Mouse (Mus musculus) spleen, postnatal 36 days (tissue): Measurements from ENCODE around the gene Tmem163.

Source experiments
- DNase-seq, 2 experiments: peaks; one replicate each; pipeline ENCODE4 v3.0.0; 2022; ENCODE audit warnings: low spot score in 2 of 2, mixed read lengths in 1 of 2

Tmem163 gene

DNA sequence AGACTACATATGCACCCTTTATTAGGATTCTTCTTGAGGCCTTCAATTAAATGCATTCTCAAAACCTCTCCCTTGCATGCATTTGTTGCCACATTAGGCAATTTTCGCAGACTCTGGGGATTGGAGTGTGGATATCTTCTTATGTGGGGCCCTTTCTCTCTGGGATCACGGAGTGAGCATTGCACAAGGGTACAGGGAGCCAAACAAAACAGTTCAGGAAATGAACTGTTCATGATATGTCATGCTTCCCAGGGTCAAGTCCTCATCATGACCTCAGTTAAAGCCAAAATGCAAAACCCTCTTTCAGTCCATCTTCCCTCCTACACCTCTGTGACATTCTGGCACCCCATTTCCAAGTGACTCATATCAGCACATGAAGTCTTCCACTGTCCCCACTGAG is 27.8 kb downstream of the Tmem163 start:
- no peak for DNase-seq

DNA sequence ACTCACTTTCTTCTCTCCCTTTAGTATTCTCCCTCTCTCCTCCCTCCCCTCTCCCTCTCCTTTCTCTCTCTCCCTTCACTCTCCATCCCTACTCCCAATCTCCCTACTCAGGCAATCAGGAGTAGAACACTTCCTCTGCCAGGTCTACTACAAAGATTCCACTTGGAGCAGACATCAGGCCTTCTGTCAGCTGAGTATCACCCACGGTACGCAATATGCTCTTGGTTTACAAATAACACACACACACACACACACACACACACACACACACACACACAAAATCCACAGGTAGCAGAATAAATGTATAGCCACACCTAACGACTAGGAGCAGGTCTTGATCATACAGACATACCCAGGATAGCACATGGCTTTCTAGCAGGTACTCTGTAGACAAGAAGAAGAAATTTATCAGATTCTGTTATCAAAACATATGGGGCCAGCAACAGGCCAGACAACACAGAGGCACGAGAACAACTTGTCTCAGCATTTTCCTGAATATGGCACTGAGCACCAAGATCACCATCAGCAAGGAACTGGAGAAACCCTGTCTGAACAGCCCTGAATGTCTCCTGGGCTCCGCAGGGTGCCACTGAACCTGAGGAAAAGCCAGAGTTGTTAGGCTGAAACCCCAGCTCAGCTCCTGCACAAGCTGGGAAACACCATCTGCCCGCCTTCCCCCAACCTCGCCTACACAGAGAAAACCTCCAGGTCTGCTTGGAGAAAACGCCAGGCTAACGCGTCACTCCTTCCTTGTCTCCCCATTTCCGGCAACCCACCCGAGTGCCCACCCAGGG is 36.2 kb downstream of the Tmem163 start:
- no peak for DNase-seq

DNA sequence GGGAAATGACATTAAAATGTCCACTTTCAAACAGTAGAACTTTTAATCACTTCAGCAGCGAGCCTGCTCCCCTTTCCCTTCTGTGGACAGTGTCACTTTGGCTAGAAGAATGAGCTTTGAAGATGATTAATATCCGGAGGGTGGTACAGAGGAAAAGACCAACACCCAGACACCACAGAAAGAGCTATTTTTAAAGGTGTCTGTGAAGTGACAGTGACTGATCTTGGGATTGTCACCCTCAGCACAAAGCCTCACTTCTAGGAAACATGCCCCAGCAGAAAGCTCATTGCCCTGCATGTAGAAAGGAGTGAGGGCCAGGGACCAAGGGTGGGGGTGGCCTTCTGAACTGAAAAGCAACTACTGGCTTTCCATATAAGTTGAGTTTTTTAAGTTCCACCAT is 41.4 kb downstream of the Tmem163 start:
- DNase-seq = no peak

DNA sequence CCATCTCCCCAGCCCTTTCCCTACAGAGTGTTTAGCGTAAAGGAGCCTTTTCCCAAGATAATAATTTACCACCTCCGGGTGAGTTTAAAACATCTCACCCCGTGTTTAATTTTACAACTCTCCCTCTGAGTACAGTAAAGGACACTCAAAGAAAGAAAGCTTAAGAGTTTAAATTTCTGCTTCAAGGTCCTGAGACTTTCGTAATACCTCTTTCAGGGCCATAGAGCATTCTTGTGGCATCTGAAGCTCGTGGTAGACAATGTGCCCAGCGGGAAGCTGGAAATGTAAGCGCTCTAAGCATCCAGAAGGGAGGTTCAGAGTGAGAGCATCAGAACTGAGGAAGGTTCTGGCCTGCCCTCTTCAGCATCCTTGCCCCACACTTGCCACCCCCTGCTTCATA is 52.2 kb downstream of the Tmem163 start:
- no peak for DNase-seq

DNA sequence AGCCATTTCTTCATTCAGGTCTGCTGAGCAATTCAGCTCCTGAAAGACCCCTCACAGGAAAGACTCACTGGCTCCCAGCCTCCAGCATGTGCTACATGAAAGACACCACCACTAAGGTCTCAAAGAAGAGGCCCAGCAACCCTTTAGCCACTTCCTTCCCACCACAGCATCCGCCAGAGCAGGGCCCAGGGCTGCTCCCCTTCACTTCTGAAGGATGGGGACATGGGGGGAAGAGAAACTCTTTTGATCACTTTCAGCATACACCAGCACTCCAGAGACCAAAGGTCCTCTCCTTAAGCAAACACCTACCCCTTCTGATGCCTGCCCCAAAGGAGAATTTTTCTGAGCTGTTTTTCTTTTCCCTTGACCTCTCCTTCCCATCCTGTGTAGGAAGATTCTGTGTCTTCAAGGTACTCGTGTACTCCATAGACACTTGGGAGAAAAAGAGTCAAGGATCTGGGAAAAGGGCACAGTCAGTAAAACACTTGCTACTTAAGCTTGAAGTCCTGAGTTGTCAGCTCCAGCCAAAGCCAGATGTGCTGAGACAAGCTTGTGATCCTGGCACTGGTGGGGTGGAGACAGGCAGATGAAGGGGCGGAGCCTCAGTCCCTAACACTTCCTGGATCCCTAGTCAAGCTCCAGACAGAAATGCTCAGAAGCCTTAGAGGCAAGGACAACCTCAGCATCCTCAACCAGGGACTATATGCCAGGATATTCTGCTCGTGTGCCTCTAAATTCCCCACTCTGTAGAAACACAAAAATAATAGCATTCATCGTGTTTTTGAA is 53.6 kb downstream of the Tmem163 start:
- DNase-seq = peak; percentile 49 to 59

DNA sequence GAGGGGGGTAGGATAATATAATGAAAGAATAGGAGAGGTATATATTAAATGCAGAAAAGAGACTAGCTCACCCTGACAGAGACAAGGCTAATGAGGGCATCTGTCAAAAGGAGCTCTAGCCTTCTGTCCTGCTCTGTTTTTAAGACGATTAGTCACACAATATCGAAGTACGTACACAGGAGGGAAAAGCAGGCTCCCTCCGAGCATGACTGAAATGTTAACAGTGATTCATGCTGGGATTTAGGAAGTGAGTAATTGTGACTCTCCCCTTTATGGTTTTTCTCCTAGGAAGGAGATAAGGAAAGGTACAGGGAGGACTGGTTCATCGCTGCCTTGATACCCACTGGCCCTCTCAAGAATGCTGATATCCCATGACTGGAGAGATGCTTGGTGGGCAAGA is 57.0 kb downstream of the Tmem163 start:
- DNase-seq = no peak

DNA sequence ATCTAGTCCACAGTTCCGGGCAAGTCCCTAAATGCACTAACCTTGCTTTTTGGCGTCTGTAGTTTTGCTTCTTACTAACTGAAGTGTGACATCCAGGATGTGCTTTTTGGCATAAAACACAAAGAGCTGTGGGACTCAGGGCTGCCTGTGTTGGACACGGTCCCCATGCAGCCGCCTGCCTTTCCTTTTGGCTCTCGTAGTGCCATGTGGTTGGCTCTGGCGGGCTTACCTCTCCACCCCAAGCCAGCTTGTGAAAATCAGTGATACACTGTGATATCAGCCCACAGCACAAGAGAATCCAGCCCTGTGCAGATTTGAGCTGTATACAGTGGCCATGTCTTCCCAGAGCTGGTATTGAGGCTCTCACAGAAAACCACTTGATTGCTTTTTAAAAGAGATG is 60.3 kb downstream of the Tmem163 start:
- DNase-seq = no peak

DNA sequence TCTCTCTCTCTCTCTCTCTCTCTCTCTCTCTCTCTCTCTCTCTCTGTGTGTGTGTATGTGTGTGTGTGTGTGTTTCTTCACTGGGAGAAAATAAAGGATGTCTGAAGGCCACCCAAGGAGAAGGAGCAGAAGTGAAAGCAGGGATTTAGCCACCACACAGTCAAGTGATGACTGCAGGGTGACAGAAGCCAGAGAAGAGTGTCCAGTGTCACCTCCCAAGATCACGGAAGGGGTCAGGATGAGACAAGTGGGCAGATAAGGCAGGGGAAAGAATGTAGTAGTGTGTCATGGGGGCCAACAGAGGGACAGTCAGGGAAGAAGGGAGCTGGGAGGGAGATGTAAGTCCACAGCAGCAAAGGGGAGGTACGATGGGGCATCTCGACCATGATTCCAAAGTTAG is 69.0 kb downstream of the Tmem163 start:
- DNase-seq = no peak

DNA sequence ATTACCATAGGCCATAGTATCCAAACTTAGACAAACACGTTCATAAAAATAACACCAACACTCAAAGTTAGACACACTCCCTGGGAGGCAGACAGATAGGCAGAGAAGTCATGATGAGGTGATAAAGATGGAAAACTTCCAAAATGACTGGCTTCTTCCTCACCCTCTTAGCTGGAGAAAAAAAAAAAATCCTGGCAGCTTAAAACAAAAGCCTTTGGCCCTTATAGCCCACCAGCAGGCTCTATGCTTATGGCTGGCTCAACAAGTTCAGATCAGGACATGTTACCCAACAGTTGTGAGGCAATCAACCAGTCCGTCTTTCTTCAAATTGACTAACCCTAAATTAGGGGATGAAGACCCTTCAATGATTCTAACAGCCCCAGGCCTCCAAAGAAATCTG is 69.5 kb downstream of the Tmem163 start:
- no peak for DNase-seq

DNA sequence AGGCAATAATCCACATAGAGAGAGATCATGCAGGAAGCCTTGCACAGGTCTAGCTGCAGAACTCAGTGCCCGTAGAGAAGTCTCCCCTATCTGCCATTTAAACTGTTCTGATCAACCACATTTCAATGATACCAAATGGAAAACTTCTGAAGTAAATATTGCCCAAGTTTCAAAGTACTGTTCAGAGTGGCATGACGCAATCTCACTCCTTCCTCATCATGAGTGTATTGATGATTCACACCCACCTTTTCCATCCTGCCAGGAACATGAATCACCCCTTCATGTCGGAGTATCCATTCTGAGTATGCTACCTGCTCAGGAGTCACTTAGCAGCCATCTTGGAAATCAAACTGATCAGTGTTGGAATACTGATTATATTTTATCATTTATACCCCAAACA is 71.0 kb downstream of the Tmem163 start:
- DNase-seq = no peak

DNA sequence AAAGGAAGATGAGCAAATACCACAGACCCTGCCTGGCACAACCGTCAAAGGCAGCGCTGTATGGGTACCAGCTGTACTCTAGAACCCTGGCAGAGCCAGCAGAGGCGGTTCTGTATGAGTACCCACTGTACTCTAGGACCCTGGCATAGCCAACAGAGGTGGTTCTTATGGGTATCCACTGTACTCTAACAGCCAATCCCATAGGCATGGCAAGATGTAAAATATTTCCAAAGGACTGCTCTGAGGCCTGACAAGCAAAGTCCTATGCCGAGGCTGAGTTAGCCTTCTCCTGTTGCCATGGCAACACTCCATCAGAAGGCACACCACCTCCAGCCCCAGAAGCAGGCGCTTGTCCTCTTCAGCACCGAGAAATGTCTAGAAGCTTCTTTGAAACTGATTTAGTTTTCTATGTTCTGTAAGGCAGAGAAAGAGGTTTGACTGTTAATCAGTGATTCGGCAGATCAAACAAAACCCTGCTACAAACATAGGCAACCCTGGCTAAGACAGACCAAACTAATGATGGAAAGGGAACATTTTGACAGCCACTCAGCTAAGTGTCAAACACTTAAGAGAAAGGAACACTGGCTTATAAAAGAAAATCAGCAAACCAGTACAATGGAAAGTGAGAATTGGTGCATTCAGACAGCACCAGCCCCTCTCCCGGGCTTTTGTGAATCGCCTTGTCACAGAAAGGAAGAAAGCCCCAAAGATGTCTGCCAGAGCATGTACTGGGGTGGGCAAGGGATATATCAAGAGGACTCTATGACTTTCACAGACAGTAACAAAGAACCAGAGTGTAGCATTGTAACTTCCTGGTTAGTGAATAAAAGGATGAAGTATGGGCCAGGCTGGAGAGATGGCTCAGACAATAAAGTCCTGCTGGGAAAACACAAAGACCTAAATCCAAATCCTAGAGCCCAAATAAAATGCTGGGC is 75.4 kb downstream of the Tmem163 start:
- no peak for DNase-seq

DNA sequence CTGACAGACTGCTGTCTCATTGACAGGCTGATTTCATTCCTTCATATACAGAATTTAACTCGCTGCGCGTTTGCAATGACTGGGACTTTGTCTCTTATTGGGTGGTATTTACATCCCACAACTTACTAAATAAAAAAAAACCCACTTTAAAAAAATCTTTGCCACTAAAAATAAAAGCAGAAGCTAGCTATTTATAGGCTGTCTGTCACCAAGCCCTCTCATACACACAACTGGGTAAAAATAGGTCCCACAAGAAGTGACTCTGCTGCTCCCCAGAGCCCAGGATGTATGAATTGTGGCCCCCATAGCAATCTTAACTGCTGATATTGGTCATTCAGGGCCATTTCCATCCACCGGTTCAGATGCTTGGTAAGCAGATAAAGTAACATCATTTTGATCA is 83.2 kb downstream of the Tmem163 start:
- DNase-seq = peak; percentile 35 to 44

DNA sequence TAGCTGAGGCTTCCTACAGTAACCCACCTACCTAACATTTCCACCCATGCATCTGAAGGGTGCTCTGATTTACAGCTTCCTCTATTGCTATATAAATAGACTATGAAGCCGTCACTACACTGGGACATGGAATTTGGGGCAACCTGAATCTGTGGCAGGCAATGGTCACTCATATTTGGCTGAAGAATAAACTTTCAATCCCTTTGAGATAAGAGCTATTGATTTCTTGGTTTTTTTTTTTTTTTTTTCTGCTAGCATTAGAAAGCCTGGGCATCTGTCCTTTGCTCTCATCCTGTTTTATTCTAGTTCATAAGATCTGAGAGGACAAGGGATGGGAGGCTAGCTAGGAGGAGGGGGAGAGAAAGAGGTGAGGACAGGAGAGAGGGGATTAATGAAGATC is 83.6 kb downstream of the Tmem163 start:
- DNase-seq = no peak

DNA sequence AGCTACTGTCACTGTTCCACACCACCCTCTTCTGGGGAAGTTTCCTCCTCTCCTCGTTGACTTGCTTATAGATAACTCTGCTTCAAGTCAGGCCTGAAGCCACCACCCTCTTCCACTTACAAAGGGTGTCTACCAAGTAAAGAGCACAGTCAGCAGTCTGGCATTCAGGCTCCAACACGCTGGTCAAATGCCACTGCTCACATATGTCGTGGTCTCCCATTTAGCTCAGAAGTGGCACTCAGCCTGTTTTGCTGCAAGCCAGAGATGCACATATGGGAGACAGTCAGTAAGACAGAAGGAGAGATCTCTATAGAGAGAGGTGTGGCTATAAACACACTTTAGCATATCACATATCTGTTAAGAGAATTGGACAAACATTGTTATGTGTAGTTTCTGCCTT is 89.8 kb downstream of the Tmem163 start:
- no peak for DNase-seq

DNA sequence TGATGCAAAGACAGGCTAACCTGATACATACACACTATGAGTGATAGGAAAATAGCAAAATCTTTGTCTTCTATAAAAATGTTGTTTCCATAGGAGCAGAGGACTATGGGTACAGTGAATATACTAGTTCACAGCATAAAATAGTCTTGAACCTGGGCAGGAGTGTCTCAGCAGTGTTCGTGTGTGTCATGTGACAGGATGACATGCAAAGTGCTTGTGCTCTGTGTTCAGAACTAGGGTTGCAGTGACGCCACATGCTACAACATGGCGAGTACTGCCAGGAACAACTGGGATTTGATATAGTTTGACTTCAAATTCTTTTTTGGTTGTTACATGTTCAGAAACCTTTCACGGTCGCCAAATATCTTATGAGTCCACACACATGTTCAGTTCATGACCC is 92.3 kb downstream of the Tmem163 start:
- DNase-seq = peak; percentile 25 to 26

DNA sequence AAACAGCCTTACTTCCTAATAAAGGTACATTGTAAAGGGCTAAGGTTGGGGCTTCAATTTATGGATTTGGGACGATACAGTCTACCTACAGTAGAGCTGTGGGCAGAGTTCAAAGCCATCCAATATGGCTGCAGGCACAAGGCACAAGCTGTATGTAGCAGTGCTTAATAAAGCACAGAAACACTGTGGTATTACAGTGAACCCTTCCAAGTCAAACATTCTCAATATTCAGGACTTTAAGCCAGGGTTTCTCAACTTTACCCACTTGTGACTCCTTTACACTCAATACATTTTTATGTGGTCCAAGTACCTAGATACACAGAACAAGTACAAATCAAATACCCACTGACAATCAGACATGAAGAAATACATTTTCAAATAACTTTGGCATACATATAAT is 93.2 kb downstream of the Tmem163 start:
- no peak for DNase-seq

DNA sequence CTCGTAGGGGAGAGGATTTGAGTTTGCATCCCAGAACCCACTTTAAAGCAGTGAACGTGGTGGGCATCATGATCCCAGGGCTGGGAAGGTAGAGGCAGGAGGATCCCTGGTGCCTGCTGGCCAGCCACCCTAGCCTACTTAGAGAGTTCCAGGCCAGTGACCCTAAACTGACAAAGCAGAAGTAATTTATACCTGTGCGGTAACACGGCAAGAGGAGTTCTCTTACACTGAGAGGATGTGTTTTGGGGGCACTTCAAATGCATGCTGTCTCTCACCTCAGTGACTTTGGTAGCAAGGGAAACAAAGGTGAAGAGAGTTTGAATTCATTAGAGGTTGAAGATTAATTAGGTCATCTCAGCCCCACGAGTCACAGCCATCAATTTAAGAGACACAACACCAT is 101.4 kb downstream of the Tmem163 start:
- peak; percentile 30 to 31 for DNase-seq

DNA sequence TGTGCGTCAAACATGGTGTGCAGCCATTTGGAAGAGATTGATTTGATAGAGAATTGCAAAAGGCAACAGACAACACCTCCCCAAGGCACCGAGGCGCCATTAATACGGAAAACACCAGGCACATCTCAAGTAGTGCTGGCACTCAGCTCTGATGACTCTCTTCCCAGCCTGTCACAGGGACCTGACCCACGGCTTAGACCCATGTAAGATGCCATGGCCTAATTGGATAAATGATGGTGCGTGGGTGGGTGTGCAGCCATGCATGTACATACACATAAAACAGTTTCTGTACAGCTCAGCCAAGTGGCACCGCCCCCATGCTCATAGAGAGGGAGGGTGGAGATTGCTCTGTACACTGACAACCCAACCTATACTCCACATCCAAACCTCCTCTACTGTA is 102.3 kb downstream of the Tmem163 start:
- DNase-seq = peak; percentile 53 to 60

DNA sequence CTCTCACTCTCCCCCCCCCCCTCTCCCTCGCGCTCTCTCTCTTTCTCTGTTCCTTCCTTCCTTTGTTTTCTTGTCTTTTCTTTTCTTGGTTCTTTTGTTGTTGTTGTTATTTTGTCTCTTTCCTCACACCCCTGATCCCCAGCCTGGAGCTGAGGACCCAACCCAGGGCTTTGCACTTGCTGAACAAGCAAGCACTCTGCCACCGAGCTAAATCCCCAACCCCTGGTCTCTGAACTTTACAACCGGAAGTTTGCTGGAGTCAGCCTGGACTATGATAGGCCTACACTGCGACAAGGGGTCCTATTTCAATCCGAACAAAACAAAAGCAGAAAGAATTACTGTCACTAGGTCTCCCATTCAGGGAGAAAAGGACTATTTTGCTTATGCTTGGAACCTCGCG is 102.8 kb downstream of the Tmem163 start:
- DNase-seq = no peak

DNA sequence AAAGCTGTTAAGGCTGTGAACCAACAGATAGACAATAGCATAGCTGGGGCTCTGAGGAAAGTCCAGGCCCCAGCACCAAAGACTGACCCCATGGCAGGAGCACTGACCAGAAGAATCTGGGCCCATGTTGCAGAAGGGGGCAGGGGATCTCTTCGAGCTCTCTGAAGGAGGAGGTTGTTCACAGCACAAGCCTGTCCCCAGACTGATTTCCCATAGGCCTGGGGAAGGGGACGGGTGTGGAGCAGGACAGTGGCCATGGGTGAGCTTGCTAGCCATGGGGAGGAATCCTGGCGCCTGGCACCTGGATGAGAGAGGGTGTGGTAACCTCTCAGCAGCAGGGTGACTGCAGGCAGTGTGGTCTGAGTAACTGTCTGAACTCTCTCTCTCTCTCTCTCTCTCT is 103.2 kb downstream of the Tmem163 start:
- no peak for DNase-seq

DNA sequence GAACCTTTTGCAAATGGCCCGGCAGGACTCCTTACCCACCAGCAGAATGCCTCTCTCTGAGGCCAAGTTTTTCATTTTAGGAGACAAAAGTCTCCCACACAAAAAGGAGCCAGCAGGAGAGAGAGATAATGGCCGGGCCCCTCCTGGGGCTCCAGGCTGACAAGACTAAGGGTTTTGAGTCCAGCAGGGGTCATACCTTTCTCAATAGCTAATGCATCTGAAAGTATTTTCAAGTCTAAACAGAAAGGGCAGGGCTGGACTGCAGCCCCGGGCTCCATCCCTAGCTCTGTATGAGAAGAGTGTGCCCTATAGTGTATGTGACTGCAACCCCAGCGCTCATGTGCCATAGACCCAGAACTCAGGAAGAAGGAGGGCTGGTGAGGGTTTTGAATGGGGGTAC is 103.7 kb downstream of the Tmem163 start:
- no peak for DNase-seq

DNA sequence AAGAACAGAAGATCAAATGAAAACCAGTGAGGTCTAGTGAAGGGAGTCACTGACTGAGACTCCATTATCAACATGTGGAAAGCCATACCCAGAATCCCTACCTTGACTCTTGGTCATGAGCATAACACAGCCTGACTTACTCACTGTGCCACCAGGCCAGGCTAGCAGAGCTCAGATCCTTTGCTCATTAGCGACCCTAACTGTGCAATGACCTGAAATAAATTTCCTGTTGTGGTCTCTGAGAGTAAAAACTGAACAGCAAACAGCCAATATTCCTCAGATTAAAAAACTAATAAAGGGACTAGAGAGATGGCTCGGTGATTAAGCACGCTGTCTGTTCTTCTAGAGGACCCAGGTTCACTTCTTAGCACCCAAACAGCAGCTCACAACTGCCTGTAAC is 106.2 kb downstream of the Tmem163 start:
- DNase-seq = no peak
